Mouse (Mus musculus) olfactory bulb, adult 2 months (tissue): Measurements from ENCODE around the gene Sufu.

Experiments
- CTCF ChIP-seq: fragments of 200-500 bp; IDR thresholded peaks from 2 replicates; pipeline ENCODE4 v1.5.1; 2012; ENCODE audit warnings: low read depth, mild to moderate bottlenecking, low read length, moderate library complexity; ENCODE audit not compliant: insufficient read depth
- POLR2A ChIP-seq: fragments of 200-500 bp; IDR thresholded peaks from 2 replicates; pipeline ENCODE4 v1.6.1; 2012; ENCODE audit warnings: mild to moderate bottlenecking, low read depth, low read length, moderate library complexity; ENCODE audit not compliant: insufficient read depth

DNA sequence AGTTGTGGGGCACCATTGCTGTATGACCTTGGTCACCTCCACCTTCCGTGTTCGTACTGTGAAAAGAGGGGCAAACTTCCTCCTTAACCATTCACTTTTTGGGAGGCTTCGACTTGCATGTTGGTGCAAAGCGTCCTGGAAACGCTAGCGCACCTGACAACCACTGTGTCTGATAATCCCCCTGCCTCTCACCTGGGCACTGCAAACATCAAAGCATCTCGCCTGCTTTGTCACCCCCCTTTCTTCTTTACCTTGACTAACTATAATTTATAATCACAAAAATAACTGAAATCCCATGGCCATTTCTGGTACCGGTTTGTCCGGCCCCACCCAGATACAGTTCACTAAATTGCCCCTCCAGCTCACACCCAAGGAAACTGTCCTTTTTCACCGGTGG lies 2.0 kb upstream of the Sufu start:
- TF ChIP-seq CTCF (no peak), POLR2A (no peak)
